ENCODE assay signal across 7 mouse cellular contexts in the genomic region with DNA sequence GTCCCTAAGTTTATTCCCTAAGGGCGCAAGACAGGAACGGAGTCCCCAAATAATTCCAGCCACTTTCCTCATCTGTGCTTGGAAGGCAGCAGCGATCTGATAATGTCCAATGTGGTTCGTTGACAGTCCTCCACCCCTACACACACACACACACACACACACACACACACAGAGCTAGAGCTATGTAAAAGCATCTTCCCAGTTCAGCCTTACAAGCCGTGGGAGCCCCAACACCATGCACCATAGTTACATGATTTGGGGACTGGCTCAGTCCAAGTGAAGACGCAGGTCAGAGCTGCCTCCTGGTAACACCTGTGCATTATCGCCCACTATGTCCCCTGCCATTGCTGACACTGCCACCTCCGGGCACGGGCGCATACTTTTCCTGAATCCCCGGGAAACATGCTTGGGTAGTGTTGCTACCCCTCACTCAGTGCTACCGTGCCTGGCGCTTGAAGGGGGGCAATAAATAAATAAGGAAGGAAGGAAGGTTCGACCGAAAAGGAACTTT. TPM values are rescaled to one million over a fixed set of nuclear protein-coding genes. Genes with fewer than 3 reads are reported as not detected.
A peak's percentile ranks its signal among the peaks of the same experiment; 100 is the strongest.
DNase-seq lines count a peak whose midpoint lies in the region; ATAC-seq and TF ChIP-seq lines count a peak whose summit lies in the region.

No protein-coding gene starts in this region.

- TF ChIP-seq CTCF in lung, embryonic 14.5 days (IDR thresholded peaks at IDR 0.05; ENCODE audit: low read depth), result no peak

- no peaks in the 10 kb centered on the region for H3K9me3 ChIP-seq in lung, embryonic 14.5 days (ENCODE audit: low read depth, low read length)
- H3K9me3 ChIP-seq in forebrain, embryonic 10.5 days, result no peaks in the 10 kb centered on the region
- H3K9me3 ChIP-seq in intestine, embryonic 15.5 days, result no peaks in the 10 kb centered on the region
- H3K9me3 ChIP-seq in neural tube, embryonic 12.5 days, result no peaks in the 10 kb centered on the region

- peak; percentile 47 for DNase-seq in lung, embryonic 14.5 days
- DNase-seq in lung, postnatal 10 days, result no peak
- DNase-seq in forebrain, embryonic 10.5 days (ENCODE audit: extremely low spot score, low spot score), result no peak
- DNase-seq in embryo, embryonic 10.5 days (ENCODE audit: low spot score), result no peak

- peak overlapping the region; percentile 49 for H3K9ac ChIP-seq in lung, embryonic 14.5 days
- H3K9ac ChIP-seq in intestine, embryonic 15.5 days, result peak overlapping the region; percentile 68
- H3K9ac ChIP-seq in neural tube, embryonic 12.5 days, result peak overlapping the region; percentile 56

- H3K4me2 ChIP-seq in lung, embryonic 14.5 days, result peak overlapping the region; percentile 96
- peak overlapping the region; percentile 89 for H3K4me2 ChIP-seq in intestine, embryonic 15.5 days (replicated peaks)
- peak overlapping the region; percentile 90 for H3K4me2 ChIP-seq in neural tube, embryonic 12.5 days (replicated peaks)

- WGBS in lung, embryonic 14.5 days, result under 1% methylated on average over 15 of the region's 15 CpGs
- 1% methylated on average over 15 of the region's 15 CpGs for WGBS in forebrain, embryonic 10.5 days
- under 1% methylated on average over 15 of the region's 15 CpGs for WGBS in intestine, embryonic 15.5 days
- WGBS in neural tube, embryonic 12.5 days, result under 1% methylated on average over 15 of the region's 15 CpGs

- peak overlapping the region; percentile 88; the same call in 1 of the 2 replicates for H3K27ac ChIP-seq in lung, embryonic 14.5 days (ENCODE audit: low read depth)
- H3K27ac ChIP-seq in forebrain, embryonic 10.5 days, result peak overlapping the region; percentile 97
- H3K27ac ChIP-seq in intestine, embryonic 15.5 days, result peak overlapping the region; percentile 88
- H3K27ac ChIP-seq in neural tube, embryonic 12.5 days, result no peak overlapping the region

- peak overlapping the region; percentile 68 for H3K4me3 ChIP-seq in lung, embryonic 14.5 days (ENCODE audit: low read depth, low read length)
- H3K4me3 ChIP-seq in forebrain, embryonic 10.5 days, result peak overlapping the region; percentile 78
- peak overlapping the region; percentile 63 for H3K4me3 ChIP-seq in intestine, embryonic 15.5 days (replicated peaks)
- H3K4me3 ChIP-seq in neural tube, embryonic 12.5 days, result peak overlapping the region; percentile 65

- peak; percentile 32 for ATAC-seq in lung, embryonic 14.5 days (ENCODE audit: insufficient read depth)
- ATAC-seq in intestine, embryonic 15.5 days, result peak; percentile 17
- peak; percentile 35 for ATAC-seq in neural tube, embryonic 12.5 days (ENCODE audit: low FRiP score, low read depth)
- no peak for ATAC-seq in inflammation-experienced regulatory T-cells, adult 6 months

- peaks cover 19% of the 10 kb centered on the region; the same call in 1 of the 2 replicates for H3K36me3 ChIP-seq in lung, embryonic 14.5 days (ENCODE audit: insufficient read depth)
- H3K36me3 ChIP-seq in forebrain, embryonic 10.5 days (replicated peaks), result peaks cover 20% of the 10 kb centered on the region
- H3K36me3 ChIP-seq in intestine, embryonic 15.5 days, result no peaks in the 10 kb centered on the region
- peaks cover 9% of the 10 kb centered on the region; the same call in 1 of the 2 replicates for H3K36me3 ChIP-seq in neural tube, embryonic 12.5 days

- 0 out of 2 replicates have a peak, but pooled peaks cover 4% of the 10 kb centered on the region for H3K4me1 ChIP-seq in lung, embryonic 14.5 days (ENCODE audit: insufficient read depth)
- peaks cover 49% of the 10 kb centered on the region for H3K4me1 ChIP-seq in forebrain, embryonic 10.5 days
- H3K4me1 ChIP-seq in intestine, embryonic 15.5 days (replicated peaks), result peaks cover 15% of the 10 kb centered on the region; the same call in 1 of the 2 replicates
- peaks cover 21% of the 10 kb centered on the region for H3K4me1 ChIP-seq in neural tube, embryonic 12.5 days

- H3K27me3 ChIP-seq in lung, embryonic 14.5 days (ENCODE audit: insufficient read depth, low read length), result no peaks in the 10 kb centered on the region
- H3K27me3 ChIP-seq in forebrain, embryonic 10.5 days (ENCODE audit: poor library complexity, severe bottlenecking), result peaks cover 33% of the 10 kb centered on the region
- H3K27me3 ChIP-seq in intestine, embryonic 15.5 days (replicated peaks), result no peaks in the 10 kb centered on the region; the same call in 1 of the 2 replicates
- peaks cover 11% of the 10 kb centered on the region; the same call in 1 of the 2 replicates for H3K27me3 ChIP-seq in neural tube, embryonic 12.5 days (replicated peaks)

RNA-seq across cellular contexts. Expression of gene Pfkfb3, which starts 51.6 kb away (rescaled TPM):
- polyA plus RNA-seq in lung, embryonic 14.5 days (2014; fragmentation: Nextera tagmentation; extraction: Ambion mirVana), result 28.8 and 30.0 TPM in 2 replicates
- 15.5 and 17.0 TPM in 2 replicates for polyA plus RNA-seq in forebrain, embryonic 10.5 days (2016; fragmentation: Nextera tagmentation; extraction: Ambion mirVana)
- 18.9 and 20.7 TPM in 2 replicates for polyA plus RNA-seq in intestine, embryonic 15.5 days (2015; fragmentation: Nextera tagmentation; extraction: Ambion mirVana)
- polyA plus RNA-seq in neural tube, embryonic 12.5 days (2016; fragmentation: Nextera tagmentation; extraction: Ambion mirVana), result 21.2 and 21.5 TPM in 2 replicates
- polyA plus RNA-seq in inflammation-experienced regulatory T-cells, adult 6 months (2017; shearing (Covaris generic)), result 10 to 100 TPM; 15.8 to 18.2 (median 16.4) TPM
